ENCODE assay signal across 17 mouse cellular contexts in genomic region chr5:65717063-65717902, GRCm38 (mm10). TPM values are rescaled to one million over a fixed set of nuclear protein-coding genes. Genes with fewer than 3 reads are reported as not detected.
DNase-seq lines count a peak whose midpoint lies in the region; ATAC-seq and TF ChIP-seq lines count a peak whose summit lies in the region.
"Had no signal": no experiment of that assay in that cellular context is flagged by ENCODE, and none has a peak within 500 bp of the region (broad histone marks: within the 10 kb centered on the region; RNA-seq: fewer than 3 reads in every experiment).

No protein-coding gene starts in this region.

- TF ChIP-seq CTCF in kidney, adult 2 months (conservative IDR thresholded peaks at IDR 0.05; ENCODE audit: insufficient read depth, insufficient read length, low read depth, low read length) = no peak
- no peak for TF ChIP-seq CTCF in MEL (IDR thresholded peaks at IDR 0.05 in 2 of 3, conservative IDR thresholded peaks at IDR 0.05 in 1 of 3; ENCODE audit: control insufficient read depth in 1 of 3, insufficient read depth in 1 of 3, low read depth in 2 of 3, low read length in 3 of 3, poor library complexity in 1 of 3, severe bottlenecking in 1 of 3)
- TF ChIP-seq CTCF in liver, postnatal 0 days (IDR thresholded peaks at IDR 0.05; ENCODE audit: low read depth) = no peak
- TF ChIP-seq CTCF in gastrocnemius, adult 2 months (IDR thresholded peaks at IDR 0.05) = no peak

- no peak overlapping the region for H3K4me2 ChIP-seq in liver, postnatal 0 days (ENCODE audit: low read depth, low read length)
- H3K4me2 ChIP-seq: embryonic facial prominence, embryonic 15.5 days; hindbrain, embryonic 13.5 days had no signal

- H3K27me3 ChIP-seq in kidney, adult 2 months (replicated peaks; ENCODE audit: control insufficient read depth, insufficient read depth, low read length) = no peaks in the 10 kb centered on the region
- H3K27me3 ChIP-seq in MEL (ENCODE audit: control insufficient read depth in 1 of 2, insufficient read depth in 2 of 2, low read length in 2 of 2) = no peaks in the 10 kb centered on the region
- H3K27me3 ChIP-seq in liver, postnatal 0 days (ENCODE audit: insufficient read depth, low read length) = no peaks in the 10 kb centered on the region
- H3K27me3 ChIP-seq: embryonic facial prominence, embryonic 15.5 days; hindbrain, embryonic 13.5 days had no signal

- peak; percentile 33 for DNase-seq in kidney, adult 2 months
- no peak for DNase-seq in kidney, adult 18-20 months
- peak; percentile 92 for DNase-seq in MEL (ENCODE audit: low read depth, low spot score)
- DNase-seq in liver, postnatal 0 days = no peak
- DNase-seq in cerebellum, adult 9-10 months = no peak
- no peak for DNase-seq in gastrocnemius, adult 2 months
- DNase-seq: adrenal gland, adult 2 months; cerebellum, postnatal 14 days; gastrocnemius, postnatal 36 days; right cerebral cortex, adult 18-20 months; spleen, adult 18-20 months; thymus, adult 18-20 months had no signal

- TF ChIP-seq EP300 in MEL (IDR thresholded peaks at IDR 0.05; ENCODE audit: low read depth in 1 of 2, low read length in 2 of 2) = peak; percentile 15 to 36; a peak in 1 of 4 replicates
- TF ChIP-seq EP300 in liver, postnatal 0 days (IDR thresholded peaks at IDR 0.05; ENCODE audit: low read depth) = no peak

- no peak overlapping the region for H3K4me3 ChIP-seq in kidney, adult 2 months (ENCODE audit: insufficient read depth, low read depth, low read length)
- H3K4me3 ChIP-seq in MEL (ENCODE audit: control insufficient read depth in 1 of 2, insufficient read depth in 1 of 2, low read depth in 2 of 2, low read length in 2 of 2) = peak overlapping the region; percentile 46 to 69
- H3K4me3 ChIP-seq in liver, postnatal 0 days (ENCODE audit: low read depth, low read length) = no peak overlapping the region
- H3K4me3 ChIP-seq in gastrocnemius, adult 2 months = no peak overlapping the region
- H3K4me3 ChIP-seq: embryonic facial prominence, embryonic 15.5 days; hindbrain, embryonic 13.5 days had no signal

- TF ChIP-seq POLR2A in kidney, adult 2 months (IDR thresholded peaks at IDR 0.05; ENCODE audit: low read depth, low read length) = no peak
- peak in 1 of 2 experiments; percentile 68; a peak in 2 of 4 replicates for TF ChIP-seq POLR2A in MEL (IDR thresholded peaks at IDR 0.05; ENCODE audit: control insufficient read depth in 1 of 2, insufficient read depth in 1 of 2, low read depth in 1 of 2, low read length in 2 of 2, poor library complexity in 1 of 2)

- no peaks in the 10 kb centered on the region for H3K4me1 ChIP-seq in kidney, adult 2 months (ENCODE audit: control insufficient read depth, insufficient read depth, low read length)
- no peaks in the 10 kb centered on the region; a peak in 1 of 4 replicates for H3K4me1 ChIP-seq in MEL (ENCODE audit: control insufficient read depth in 1 of 2, insufficient read depth in 2 of 2, low read length in 2 of 2)
- H3K4me1 ChIP-seq in liver, postnatal 0 days (ENCODE audit: insufficient read depth) = peaks cover 2% of the 10 kb centered on the region; the same call in 1 of the 2 replicates
- H3K4me1 ChIP-seq: embryonic facial prominence, embryonic 15.5 days; hindbrain, embryonic 13.5 days had no signal

- H3K36me3 ChIP-seq in kidney, adult 2 months (ENCODE audit: control insufficient read depth, insufficient read depth, low read length) = no peaks in the 10 kb centered on the region
- no peaks in the 10 kb centered on the region for H3K36me3 ChIP-seq in MEL (ENCODE audit: control insufficient read depth in 1 of 2, insufficient read depth in 2 of 2, low read length in 2 of 2)
- H3K36me3 ChIP-seq in liver, postnatal 0 days (replicated peaks; ENCODE audit: insufficient read depth, low read length) = no peaks in the 10 kb centered on the region
- H3K36me3 ChIP-seq: embryonic facial prominence, embryonic 15.5 days; hindbrain, embryonic 13.5 days had no signal

- 78% methylated on average over 18 of the region's 18 CpGs for WGBS in kidney, adult 2 months
- 69% methylated on average over 18 of the region's 18 CpGs for WGBS in liver, postnatal 0 days (ENCODE audit: insufficient replicate concordance)

- TF ChIP-seq RAD21 in MEL (IDR thresholded peaks at IDR 0.05; ENCODE audit: low read depth, low read length) = no peak

- H3K9me3 ChIP-seq in MEL (replicated peaks; ENCODE audit: insufficient read depth, low read length) = no peaks in the 10 kb centered on the region
- H3K9me3 ChIP-seq in liver, postnatal 0 days (ENCODE audit: low read length) = no peaks in the 10 kb centered on the region
- H3K9me3 ChIP-seq: embryonic facial prominence, embryonic 15.5 days; hindbrain, embryonic 13.5 days had no signal

- no peak overlapping the region for H3K27ac ChIP-seq in kidney, adult 2 months (ENCODE audit: insufficient read depth, low read depth, low read length)
- peak overlapping the region; percentile 96 for H3K27ac ChIP-seq in MEL (ENCODE audit: control insufficient read depth, low read depth, low read length)
- H3K27ac ChIP-seq in liver, postnatal 0 days (ENCODE audit: low read depth) = 0 out of 2 replicates have a peak overlapping the region, but pooled peaks have one; percentile 13
- no peak overlapping the region for H3K27ac ChIP-seq in gastrocnemius, adult 2 months
- H3K27ac ChIP-seq: embryonic facial prominence, embryonic 15.5 days; hindbrain, embryonic 13.5 days had no signal

- H3K9ac ChIP-seq in MEL (ENCODE audit: control insufficient read depth, low read depth, low read length, poor library complexity, severe bottlenecking) = peak overlapping the region; percentile 70
- H3K9ac ChIP-seq in liver, postnatal 0 days (replicated peaks) = no peak overlapping the region
- H3K9ac ChIP-seq: embryonic facial prominence, embryonic 15.5 days; hindbrain, embryonic 13.5 days had no signal

- H3K79me2 ChIP-seq in MEL (ENCODE audit: control insufficient read depth, insufficient read depth, low read length, poor library complexity) = no peaks in the 10 kb centered on the region; the same call in 1 of the 2 replicates

- intact Hi-C loops in gastrocnemius, adult 2 months (cut with DNase I) = no loop called here

- ATAC-seq in granulocyte monocyte progenitor cell, adult 5-6 weeks (replicated peaks; ENCODE audit: poor library complexity, severe bottlenecking) = 0 out of 2 replicates have a peak, but pooled peaks have one; percentile 35
- no peak for ATAC-seq in liver, postnatal 0 days
- ATAC-seq: CD4-positive, CD25-positive, alpha-beta regulatory T cell, adult 4 months; intestine, postnatal 0 days had no signal

TF ChIP-seq in MEL, 35 proteins besides CTCF, POLR2A, EP300 and RAD21 (continues in another document):
- TF ChIP-seq TCF12 (IDR thresholded peaks at IDR 0.05; ENCODE audit: low read depth, low read length) (0 out of 2 replicates have a peak, but pooled peaks have one; percentile 36), POLR2AphosphoS2 (IDR thresholded peaks at IDR 0.05; ENCODE audit: low read length) (no peak; the same call in 1 of the 2 replicates), E2F4 (IDR thresholded peaks at IDR 0.05; ENCODE audit: borderline replicate concordance, low read depth, low read length) (no peak), MAZ (IDR thresholded peaks at IDR 0.05; ENCODE audit: low read depth, low read length) (no peak), MAFK (IDR thresholded peaks at IDR 0.05; ENCODE audit: borderline replicate concordance, low read depth, low read length) (peak; percentile 93), BHLHE40 (IDR thresholded peaks at IDR 0.05; ENCODE audit: borderline replicate concordance, low read depth, low read length) (no peak), MYC (IDR thresholded peaks at IDR 0.05; ENCODE audit: low read depth, low read length) (peak; percentile 48; the same call in 1 of the 2 replicates), HCFC1 (IDR thresholded peaks at IDR 0.05; ENCODE audit: low read depth, low read length) (no peak), CHD2 (IDR thresholded peaks at IDR 0.05; ENCODE audit: low read length) (no peak), RCOR1 (IDR thresholded peaks at IDR 0.05; ENCODE audit: low read depth, low read length) (no peak), ZNF384 (IDR thresholded peaks at IDR 0.05; ENCODE audit: low read depth, low read length) (peak; percentile 49), UBTF (IDR thresholded peaks at IDR 0.05; ENCODE audit: borderline replicate concordance, insufficient read depth, low read depth, low read length) (no peak), MXI1 (IDR thresholded peaks at IDR 0.05; ENCODE audit: low read depth, low read length) (peak; percentile 51; the same call in 1 of the 2 replicates), SIN3A (IDR thresholded peaks at IDR 0.05; ENCODE audit: low read length) (peak; percentile 37), JUND (IDR thresholded peaks at IDR 0.05; ENCODE audit: low read depth, low read length) (no peak), POLR2AphosphoS5 (IDR thresholded peaks at IDR 0.05; ENCODE audit: borderline replicate concordance, low read depth, low read length) (no peak), ZC3H11A (IDR thresholded peaks at IDR 0.05; ENCODE audit: low read depth, low read length) (no peak), ELF1 (IDR thresholded peaks at IDR 0.05; ENCODE audit: low read depth, low read length) (0 out of 2 replicates have a peak, but pooled peaks have one; percentile 37), SMC3 (IDR thresholded peaks at IDR 0.05; ENCODE audit: low read depth, low read length) (no peak), TBP (IDR thresholded peaks at IDR 0.05; ENCODE audit: low read depth, low read length) (peak; percentile 98), GABPA (IDR thresholded peaks at IDR 0.05; ENCODE audit: low read depth, low read length) (no peak)

RNA-seq across cellular contexts. Expression of gene Pds5a, which starts 19.2 kb away (rescaled TPM):
- 14.4 and 17.3 TPM in 2 replicates for polyA plus RNA-seq in kidney, adult 2 months (2012; rRNA removed)
- total RNA-seq in MEL (2012; rRNA removed) = 87.3 and 99.6 TPM in 2 replicates
- polyA plus RNA-seq in MEL (2012; ENCODE audit: insufficient read depth in 1 of 2, insufficient read length in 2 of 2, low read depth in 1 of 2, low replicate concordance in 2 of 2, missing spikeins in 1 of 2) = 100 to 1,000 TPM in 1 of 2 experiments, 10 to 100 TPM in 1; 88.0 to 188 TPM
- 166 and 197 TPM in 2 replicates for total RNA-seq in granulocyte monocyte progenitor cell, adult 5-6 weeks (2014; fragmentation: Nextera tagmentation)
- total RNA-seq in granulocyte monocyte progenitor cell, adult 5-6 weeks (2017) = 216 and 230 TPM in 2 replicates
- 12.7 and 13.7 TPM in 2 replicates for polyA plus RNA-seq in liver, postnatal 0 days (2015; fragmentation: Nextera tagmentation; extraction: Ambion mirVana)
- total RNA-seq in gastrocnemius, adult 2 months (2021) = 10 to 100 TPM; 46.7 to 49.0 TPM

RNA-seq across cellular contexts. Expression of gene N4bp2, which starts 46.0 kb away (rescaled TPM):
- 3.8 TPM in 2 replicates for polyA plus RNA-seq in kidney, adult 2 months (2012; rRNA removed)
- total RNA-seq in MEL (2012; rRNA removed) = 10.1 and 11.4 TPM in 2 replicates
- 10 to 100 TPM; 12.9 to 50.6 TPM for polyA plus RNA-seq in MEL (2012; ENCODE audit: insufficient read depth in 1 of 2, insufficient read length in 2 of 2, low read depth in 1 of 2, low replicate concordance in 2 of 2, missing spikeins in 1 of 2)
- total RNA-seq in granulocyte monocyte progenitor cell, adult 5-6 weeks (2014; fragmentation: Nextera tagmentation) = 29.1 and 76.5 TPM in 2 replicates
- 32.6 and 33.5 TPM in 2 replicates for total RNA-seq in granulocyte monocyte progenitor cell, adult 5-6 weeks (2017)
- polyA plus RNA-seq in liver, postnatal 0 days (2015; fragmentation: Nextera tagmentation; extraction: Ambion mirVana) = 4.6 and 5.1 TPM in 2 replicates
- 1 to 10 TPM; 5.0 to 7.8 TPM for total RNA-seq in gastrocnemius, adult 2 months (2021)

Comparison
In these comparisons a context has a peak if more than half of its experiments do, and no peak if none do; other contexts are left out.
1. DNase-seq: peak in kidney, adult 2 months (single experiment) and MEL (single experiment); none in kidney, adult 18-20 months (single experiment), liver, postnatal 0 days (single experiment), cerebellum, adult 9-10 months (single experiment) and gastrocnemius, adult 2 months (single experiment).
2. H3K27ac ChIP-seq: peak in MEL (single experiment) and liver, postnatal 0 days (single experiment); none in kidney, adult 2 months (single experiment) and gastrocnemius, adult 2 months (single experiment).
3. H3K4me3 ChIP-seq: peak in MEL (2 of 2); none in kidney, adult 2 months (single experiment), liver, postnatal 0 days (single experiment) and gastrocnemius, adult 2 months (single experiment).